Mouse (Mus musculus) cerebellum, adult 2 months (tissue): ENCODE data around the gene Sh3gl3.

Experiments used
- CTCF ChIP-seq: fragments of 200-500 bp; IDR thresholded peaks from 2 replicates; pipeline ENCODE4 v1.5.1; 2011; ENCODE audit warnings: low read depth, mild to moderate bottlenecking, control low read depth, low read length, moderate library complexity, borderline replicate concordance; ENCODE audit not compliant: insufficient read depth
- POLR2A ChIP-seq: fragments of 200-500 bp; IDR thresholded peaks from 2 replicates; pipeline ENCODE4 v1.6.1; 2011; ENCODE audit warnings: low read length, control low read depth, borderline replicate concordance; ENCODE audit not compliant: insufficient read depth

GRCm38 (mm10) chr7:82274011-82274709, 100.5 kb downstream of the Sh3gl3 start:
- peak; percentile 67 for TF ChIP-seq CTCF
- no peak for TF ChIP-seq POLR2A
